Mouse (Mus musculus) cerebellum, adult 11-12 months (tissue): ENCODE measurements around the gene Plpp7.

Source experiments
- DNase-seq: peaks from one replicate; pipeline ENCODE4 v3.0.0; 2022

The Plpp7 gene

GRCm38 (mm10) chr2:32070747-32071146 is 24.6 kb upstream of the Plpp7 start:
- DNase-seq, result no peak

DNA sequence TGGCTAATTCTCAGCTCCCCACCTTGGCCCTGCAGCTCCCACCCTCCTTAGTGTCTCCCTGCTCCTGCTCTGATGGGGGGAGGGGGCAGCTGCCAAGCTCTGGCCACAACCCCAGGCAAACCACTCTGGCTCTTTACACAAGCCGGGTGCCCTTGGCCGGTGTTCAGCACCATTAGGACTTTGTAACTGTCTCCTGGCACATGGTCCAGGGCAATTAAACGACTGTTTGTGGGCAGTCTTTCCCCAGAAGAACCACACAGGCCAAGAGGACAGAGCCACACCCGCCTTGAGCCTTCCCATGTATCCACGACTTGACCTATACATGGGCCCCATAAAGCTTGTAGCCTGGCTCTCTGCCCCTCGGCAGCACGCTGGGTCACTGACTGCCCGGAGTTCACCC is 20.9 kb upstream of the Plpp7 start:
- DNase-seq, result no peak

DNA sequence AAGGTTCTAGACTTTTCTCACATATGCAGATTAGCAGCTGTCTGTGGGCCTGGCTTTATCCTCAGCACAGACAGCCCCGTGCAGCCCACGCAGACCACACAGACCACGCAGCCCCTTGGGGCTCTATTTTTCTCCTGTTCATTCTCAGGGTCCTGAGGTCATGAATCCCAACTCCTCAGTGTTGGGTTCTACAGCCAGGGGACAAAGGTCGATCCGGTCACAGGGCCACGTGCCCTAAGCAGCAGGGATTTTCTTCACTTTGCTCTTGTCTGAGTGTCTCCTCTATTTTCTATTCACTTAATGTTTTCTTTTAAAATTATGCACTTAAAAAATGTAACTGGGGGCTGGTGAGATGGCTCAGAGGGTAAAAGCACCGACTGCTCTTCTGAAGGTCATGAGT is 20.0 kb upstream of the Plpp7 start:
- DNase-seq, result no peak

- DNase-seq, result no peak
Measured at GRCm38 (mm10) chr2:32077744-32078143, 17.6 kb upstream of the Plpp7 start.

DNA sequence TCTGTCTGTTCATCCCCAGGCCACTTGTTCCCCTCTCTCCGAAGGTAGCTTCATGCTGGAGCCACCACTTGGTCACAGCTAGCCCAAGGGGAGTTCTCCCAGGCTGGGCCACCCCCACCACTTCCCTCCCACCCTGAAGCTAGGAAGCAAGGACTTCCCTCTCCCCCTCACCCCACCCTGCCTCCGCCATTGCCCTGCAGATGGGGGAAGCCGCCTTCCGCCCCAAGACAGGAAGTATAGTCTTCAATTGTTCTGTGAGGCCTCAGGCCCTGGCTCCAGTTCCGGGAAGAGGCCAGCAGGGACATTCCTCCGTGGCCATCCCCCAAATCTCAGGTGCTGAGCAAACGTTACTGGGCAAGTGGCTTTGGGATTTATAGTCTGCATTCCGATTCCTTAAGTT is 16.8 kb upstream of the Plpp7 start:
- DNase-seq, result no peak

DNA sequence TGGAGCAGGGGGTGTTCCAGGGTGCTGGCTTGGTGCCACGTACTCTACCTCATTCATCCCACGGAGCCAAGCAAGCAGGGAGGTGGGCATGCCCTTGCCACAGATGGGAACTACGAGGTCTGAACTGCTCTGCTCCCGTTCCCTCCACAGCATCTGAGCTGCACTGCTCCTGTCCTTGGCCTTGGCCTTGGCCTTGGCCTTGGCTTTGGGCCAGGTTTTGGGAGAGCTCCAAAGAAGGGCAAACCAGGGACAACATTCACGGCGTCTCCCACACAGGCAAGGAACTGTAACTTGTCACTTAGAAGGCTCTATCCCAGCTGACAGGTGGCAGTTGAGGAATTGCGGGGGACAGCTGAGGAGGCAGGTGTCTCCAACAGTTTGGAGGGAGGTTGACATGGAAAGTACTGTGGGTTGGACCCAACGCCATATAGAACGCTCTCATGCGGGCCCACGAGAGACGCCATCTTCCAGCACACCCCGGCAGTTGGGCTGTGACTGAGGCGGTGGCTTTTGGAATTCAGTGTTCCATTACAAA is 16.1 kb upstream of the Plpp7 start:
- DNase-seq, result no peak

GRCm38 (mm10) chr2:32080681-32081080 is 14.6 kb upstream of the Plpp7 start:
- DNase-seq, result no peak

- DNase-seq, result no peak
Measured at GRCm38 (mm10) chr2:32081296-32081929, 13.9 kb upstream of the Plpp7 start.

DNA sequence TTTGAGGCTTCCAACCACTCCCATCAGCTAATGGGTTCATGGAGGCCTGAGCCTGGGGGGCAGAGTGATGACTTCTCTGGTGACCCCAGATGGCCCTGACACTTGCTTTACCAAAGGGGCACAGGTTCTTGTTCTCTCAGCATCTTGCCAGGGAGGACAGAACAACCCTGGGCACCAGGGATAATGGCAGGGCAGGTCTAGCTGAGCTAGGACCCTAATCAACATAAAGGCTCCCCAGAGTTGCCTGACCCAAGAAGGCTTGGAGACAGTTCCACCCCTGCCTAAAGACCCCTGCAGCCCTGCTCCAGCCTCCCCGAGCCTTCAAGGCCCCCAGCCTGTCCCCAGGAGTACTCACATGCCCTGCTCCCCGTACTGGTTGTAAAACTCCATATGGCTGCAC is 13.1 kb upstream of the Plpp7 start:
- no peak for DNase-seq

GRCm38 (mm10) chr2:32083159-32084011 is 11.9 kb upstream of the Plpp7 start:
- DNase-seq, result no peak

DNA sequence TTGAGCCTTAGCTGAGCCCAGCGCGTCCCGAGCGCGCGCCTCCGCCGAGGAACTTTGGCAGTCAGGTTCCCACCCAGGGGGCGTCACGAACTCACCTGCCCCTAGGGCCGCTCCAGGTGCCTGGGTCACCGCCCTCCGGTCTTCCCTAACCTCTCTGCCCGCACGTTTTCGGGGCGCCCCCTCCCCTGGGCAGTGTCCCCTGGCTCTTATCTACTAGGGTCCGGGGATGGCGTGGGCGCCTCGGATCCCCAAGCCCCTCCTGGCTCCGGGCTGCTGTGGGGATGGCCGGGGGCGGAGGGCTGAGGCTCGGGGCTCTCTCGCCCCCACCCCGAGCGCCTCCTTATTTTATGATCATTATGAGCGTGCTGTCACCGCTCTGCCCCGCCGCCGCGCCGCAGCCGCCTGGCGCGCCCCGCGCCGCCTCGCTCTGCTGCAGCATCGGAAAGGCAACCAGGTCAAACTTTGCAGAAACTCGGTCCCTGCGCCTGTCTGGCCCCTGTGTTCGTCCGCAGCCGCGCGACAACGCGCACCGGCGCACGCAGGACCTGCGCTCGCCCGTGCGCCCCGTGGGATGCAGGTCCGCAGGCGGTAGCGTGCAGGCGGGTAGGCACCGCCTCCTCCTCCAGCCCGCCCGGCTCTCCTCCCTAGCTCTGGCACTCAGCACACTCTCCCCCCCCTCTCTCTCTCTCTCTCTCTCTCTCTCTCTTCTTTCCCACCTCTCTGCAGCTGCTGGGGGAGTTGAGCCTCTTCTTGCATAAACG is 11.0 kb upstream of the Plpp7 start, which contains the start of gene Fam78a:
Gene Fam78a (minus strand): TSS at position 747 of the 761 bp plus-strand sequence.
- no peak for DNase-seq

DNA sequence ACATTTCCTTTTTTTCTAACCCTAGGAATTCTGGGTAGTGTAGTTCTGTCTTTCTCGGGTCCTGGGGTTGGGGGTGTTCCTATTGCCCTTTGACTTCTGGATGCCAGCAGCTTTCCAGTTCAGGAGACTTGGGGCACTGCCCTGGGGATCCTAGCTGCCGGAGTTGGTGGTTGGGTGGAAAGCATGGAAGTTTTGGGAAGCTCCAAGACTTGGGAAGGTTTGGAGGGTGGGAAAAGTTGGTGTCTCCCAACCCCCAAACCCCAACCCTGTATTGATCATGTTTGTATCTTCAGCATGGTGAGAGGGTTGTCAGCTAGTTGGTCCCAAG is 10.5 kb upstream of the Plpp7 start:
- no peak for DNase-seq

- DNase-seq, result no peak
Measured at GRCm38 (mm10) chr2:32085231-32085630, 10.1 kb upstream of the Plpp7 start.

DNA sequence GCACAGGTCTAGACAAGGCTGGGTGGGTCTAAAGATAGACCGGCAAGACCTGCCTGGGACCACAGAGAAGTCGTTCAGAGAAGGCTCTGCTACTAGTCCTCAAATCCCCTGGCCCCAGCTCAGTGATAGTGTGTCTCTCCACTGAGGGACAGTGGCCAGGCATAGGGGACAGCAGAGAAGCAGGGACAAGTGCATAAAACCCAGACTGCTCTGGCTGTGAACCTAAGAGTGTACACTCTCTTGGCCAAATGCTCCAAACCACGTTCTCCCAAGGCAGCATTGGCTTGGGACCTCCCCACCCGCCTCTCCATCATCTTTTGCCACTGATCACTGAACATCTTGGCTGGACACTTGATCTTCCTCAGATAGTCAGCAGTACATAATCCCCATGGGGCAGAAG is 7.7 kb upstream of the Plpp7 start:
- DNase-seq, result no peak

GRCm38 (mm10) chr2:32088372-32088981 is 6.9 kb upstream of the Plpp7 start:
- DNase-seq, result no peak

DNA sequence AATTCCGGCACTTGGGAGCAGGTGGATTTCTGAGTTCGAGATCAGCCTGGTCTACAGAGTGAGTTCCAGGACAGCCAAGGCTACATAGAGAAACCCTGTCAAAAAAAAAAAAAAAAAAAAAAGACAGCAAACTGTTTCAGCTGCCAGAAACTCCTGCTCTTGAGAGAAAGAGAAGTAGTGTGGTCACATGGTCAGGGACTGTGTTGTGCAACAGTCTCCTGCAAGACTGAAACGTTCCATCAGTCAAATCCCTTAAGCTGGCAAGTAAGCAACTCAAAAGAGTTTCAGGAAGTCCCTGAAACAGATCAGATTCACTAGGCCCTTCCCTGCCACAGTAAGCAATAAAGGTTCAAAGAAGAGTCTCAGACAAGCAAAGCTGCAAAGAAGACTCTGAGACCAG is 5.7 kb upstream of the Plpp7 start:
- DNase-seq, result no peak

DNA sequence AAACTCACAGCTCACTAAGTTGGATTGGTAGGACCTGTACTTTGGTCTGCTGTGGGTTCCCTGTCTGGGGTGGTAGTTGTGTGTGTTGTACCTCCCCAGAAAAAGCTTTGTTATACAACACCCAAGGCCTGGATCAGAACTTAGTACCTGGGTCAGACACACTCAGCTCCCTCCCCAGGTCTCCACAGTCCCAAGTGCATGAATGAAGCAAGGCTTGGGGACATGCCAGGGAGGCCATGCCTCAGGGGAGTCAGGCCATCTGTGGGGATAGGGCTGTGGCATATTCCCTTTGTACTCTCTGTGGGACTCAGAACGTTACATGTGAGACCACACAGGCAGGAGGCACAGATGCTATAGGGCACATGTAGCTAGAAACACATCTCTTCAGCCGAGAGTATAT is 5.2 kb upstream of the Plpp7 start:
- DNase-seq, result no peak

GRCm38 (mm10) chr2:32091956-32092355 is 3.4 kb upstream of the Plpp7 start:
- no peak for DNase-seq

DNA sequence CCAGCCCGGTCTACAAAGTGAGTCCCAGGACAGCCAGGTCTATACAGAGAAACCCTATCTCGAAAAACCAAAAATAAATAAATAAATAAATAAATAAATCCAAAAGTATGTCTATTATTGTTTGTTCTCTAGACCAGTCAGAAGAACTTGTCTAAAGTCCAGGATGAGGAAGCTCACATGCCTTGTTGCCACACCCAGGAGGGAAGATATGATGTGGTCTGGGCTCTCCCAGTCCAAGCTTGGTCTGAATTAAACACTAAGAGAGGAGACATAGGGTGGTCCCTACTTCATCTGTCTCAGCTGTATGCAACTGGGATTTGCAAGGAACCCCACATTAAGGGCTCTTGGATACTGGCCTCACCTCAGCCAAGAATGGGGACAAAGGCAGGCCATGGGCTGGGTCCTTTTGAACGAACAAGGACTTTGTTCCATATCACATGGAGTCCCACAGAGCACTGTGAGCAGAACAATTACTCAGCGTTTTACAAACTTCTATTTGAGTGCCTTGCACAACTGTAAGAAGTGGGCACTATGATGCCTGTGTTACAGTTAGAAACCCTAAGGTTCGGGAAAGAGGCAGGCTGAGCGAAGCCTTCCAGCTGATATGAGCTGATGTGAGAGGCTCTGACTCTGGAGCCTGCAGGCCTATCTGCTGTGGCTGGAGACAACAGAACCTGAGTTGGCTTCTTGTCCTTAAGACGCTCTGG is 1.2 kb upstream of the Plpp7 start:
- DNase-seq, result no peak

DNA sequence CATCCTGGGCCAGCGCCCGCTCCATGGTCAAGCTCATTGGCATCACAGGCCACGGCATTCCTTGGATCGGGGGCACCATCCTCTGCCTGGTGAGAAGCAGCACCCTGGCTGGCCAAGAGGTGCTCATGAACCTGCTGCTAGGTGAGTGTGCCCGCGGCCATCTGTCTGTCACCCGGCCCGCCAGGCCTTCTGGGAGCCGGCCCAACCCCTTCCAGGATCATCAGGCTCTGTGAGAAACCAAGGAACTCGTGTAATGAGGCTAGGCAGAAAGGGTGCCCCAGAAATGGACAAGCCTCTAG is 743 bp downstream of the Plpp7 start:
- DNase-seq, result peak; percentile 80

GRCm38 (mm10) chr2:32102944-32103343 is 7.6 kb downstream of the Plpp7 start:
- no peak for DNase-seq

DNA sequence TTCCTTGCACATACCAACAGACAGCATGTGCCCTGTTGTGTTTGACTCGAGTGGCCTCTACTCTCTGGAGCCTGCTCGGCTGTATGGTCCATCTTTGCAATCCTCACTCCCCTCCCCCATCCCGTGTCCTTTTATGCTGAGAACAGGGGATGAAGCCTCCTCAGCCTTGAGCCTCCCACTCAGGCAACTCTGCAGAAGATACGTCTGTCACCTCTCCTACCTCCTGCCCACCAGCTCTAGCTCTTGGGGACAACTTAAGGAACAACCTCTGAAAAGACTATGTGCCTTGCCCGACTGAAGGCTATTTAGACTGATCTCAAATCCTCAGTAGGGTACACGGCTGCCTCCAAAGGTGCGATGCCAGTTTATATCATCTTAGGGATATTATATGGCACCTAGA is 8.2 kb downstream of the Plpp7 start:
- DNase-seq, result no peak

DNA sequence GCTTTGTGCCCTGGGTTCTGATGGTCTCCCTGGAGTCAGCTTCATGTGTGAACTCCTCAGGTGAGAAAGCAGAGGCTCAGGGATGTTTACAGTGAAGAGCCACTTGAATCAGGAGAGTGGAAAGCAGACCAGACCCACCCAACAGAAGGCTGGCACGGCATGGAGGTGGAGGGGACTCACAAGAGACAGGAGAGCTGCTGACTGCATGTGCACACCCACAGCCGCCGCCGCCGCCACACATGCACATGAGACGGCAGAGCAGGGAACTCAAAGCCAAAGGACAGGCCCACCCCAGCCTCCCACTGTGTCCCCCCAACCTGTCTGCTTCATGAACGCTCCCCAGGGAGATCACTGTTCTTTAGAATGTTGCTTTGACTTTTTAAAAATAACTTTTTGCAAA is 8.8 kb downstream of the Plpp7 start:
- no peak for DNase-seq
